Mouse (Mus musculus): ENCODE results near the gene Ptpro.

DNA sequence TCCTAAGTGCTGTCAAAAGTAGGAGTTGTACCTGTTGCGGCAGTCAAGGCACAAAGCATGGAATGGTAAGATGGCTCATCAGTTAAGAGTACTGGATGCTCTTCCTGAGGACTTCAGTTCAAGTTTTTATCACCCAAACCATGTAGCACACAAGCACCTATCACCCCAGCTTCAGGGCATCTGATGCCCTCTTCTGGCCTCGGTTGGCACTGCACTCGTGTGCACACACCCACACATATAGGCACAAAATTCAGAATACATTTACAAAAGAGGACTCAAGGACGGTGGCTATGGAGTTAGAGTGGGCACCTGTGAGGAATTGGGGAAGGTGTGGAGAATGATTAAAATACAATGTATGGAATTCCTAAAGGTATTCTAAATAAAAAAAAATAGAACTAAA, 217.4 kb downstream of the Ptpro start:
- TF ChIP-seq POLR2A (IDR thresholded peaks at IDR 0.05; ENCODE audit: control insufficient read depth, extremely low read depth, insufficient read depth, low read length, poor library complexity): no peak
- TF ChIP-seq CTCF (IDR thresholded peaks at IDR 0.05; ENCODE audit: borderline replicate concordance, control insufficient read depth, extremely low read depth, insufficient read depth, low read length, poor library complexity): no peak
